Mouse (Mus musculus): Measurements from ENCODE around the gene Smarcc1. TPM values are rescaled to one million over a fixed set of nuclear protein-coding genes. Genes with fewer than 3 reads are reported as not detected.

Gene Smarcc1
- polyA plus RNA-seq, 1 experiment from 2014 or later, result 172 TPM

GRCm38 (mm10) chr9:110272330-110272729, 154.8 kb downstream of the Smarcc1 start:
- Histone ChIP-seq H3K9me3 (no peaks in the 10 kb centered on the region), H3K27me3 (replicated peaks) (no peaks in the 10 kb centered on the region), H3K4me2 (replicated peaks) (no peak overlapping the region), H3K27ac (no peak overlapping the region), H3K4me1 (no peaks in the 10 kb centered on the region), H3K36me3 (no peaks in the 10 kb centered on the region), H3K9ac (no peak overlapping the region), H3K4me3 (no peak overlapping the region)
- 90% methylated on average over 3 of the region's 3 CpGs for WGBS
- ATAC-seq (ENCODE audit: low FRiP score, low read depth), result no peak

DNA sequence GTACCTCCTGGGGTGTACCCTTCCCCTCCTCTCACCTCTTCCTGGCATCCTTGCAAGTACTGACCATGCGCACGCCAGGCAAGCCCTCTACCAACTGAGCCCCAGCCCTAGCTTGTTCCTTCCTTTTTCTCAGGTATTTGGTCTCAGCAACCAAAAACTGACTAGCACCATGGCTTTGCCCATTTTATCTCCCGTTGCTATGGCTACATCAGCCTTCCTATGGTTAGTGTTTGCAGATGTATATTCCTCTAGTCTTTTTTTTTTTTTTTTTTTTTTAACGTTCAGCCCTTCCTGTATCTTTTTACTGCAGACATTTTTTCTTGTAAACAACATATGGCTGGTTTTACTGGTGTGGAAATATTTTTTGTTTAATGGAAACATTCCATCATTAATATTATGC, 156.0 kb downstream of the Smarcc1 start:
- Histone ChIP-seq H3K9ac (no peak overlapping the region), H3K4me1 (no peaks in the 10 kb centered on the region), H3K27ac (no peak overlapping the region), H3K9me3 (no peaks in the 10 kb centered on the region), H3K27me3 (replicated peaks) (no peaks in the 10 kb centered on the region), H3K36me3 (no peaks in the 10 kb centered on the region), H3K4me3 (no peak overlapping the region), H3K4me2 (replicated peaks) (no peak overlapping the region)
- WGBS, result 90% methylated on average over 4 of the region's 4 CpGs
- ATAC-seq (ENCODE audit: low FRiP score, low read depth), result no peak

DNA sequence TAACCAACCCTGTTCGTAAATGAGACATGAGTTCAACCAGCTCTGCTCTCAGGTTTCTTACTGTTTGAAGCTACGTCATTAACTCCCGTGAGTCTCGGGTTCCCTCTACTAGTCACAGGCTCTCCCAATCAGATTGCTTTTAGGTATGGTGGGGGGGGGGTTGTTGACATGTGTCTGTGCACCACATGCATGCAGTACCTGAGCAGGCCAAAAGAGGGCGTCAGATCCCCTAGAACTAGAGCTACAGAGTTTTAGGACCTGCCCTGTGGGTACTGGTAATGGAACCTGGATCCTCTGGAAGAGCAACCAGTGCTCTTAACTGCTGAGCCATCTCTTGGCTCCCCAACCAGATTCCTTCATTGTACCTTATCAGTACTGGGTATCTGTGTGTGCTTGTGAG, 158.4 kb downstream of the Smarcc1 start:
- Histone ChIP-seq H3K36me3 (no peaks in the 10 kb centered on the region), H3K4me2 (replicated peaks) (no peak overlapping the region), H3K4me1 (no peaks in the 10 kb centered on the region), H3K27me3 (replicated peaks) (no peaks in the 10 kb centered on the region), H3K4me3 (no peak overlapping the region), H3K9ac (no peak overlapping the region), H3K9me3 (no peaks in the 10 kb centered on the region), H3K27ac (no peak overlapping the region)
- ATAC-seq (ENCODE audit: low FRiP score, low read depth), result no peak
- 70% methylated on average over 5 of the region's 5 CpGs for WGBS

DNA sequence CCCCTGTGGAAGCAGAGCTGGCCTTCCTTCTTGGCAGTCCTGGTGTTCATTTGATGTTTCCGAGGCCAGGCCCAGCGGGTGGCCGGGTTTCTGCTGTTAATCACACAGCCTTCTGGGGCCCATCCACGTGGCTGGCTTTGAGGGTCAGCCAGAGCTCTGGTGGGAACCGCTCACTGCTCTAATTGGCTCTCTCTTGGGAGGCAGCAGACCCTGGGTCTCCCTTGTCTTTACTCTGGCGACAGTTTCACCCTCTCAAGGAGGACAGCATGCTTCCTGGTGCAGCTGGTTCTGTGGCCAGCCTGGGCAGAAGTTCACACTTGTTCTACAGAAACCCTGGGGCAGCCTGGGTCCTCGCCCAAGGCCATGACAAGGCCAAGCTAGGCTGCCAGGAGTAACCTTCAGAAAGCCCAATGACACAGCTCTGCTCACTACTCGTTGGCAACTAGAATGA, 159.9 kb downstream of the Smarcc1 start:
- Histone ChIP-seq H3K4me2 (replicated peaks) (no peak overlapping the region), H3K27ac (no peak overlapping the region), H3K9me3 (no peaks in the 10 kb centered on the region), H3K27me3 (replicated peaks) (no peaks in the 10 kb centered on the region), H3K4me1 (no peaks in the 10 kb centered on the region), H3K36me3 (no peaks in the 10 kb centered on the region), H3K9ac (no peak overlapping the region), H3K4me3 (no peak overlapping the region)
- no peak for ATAC-seq (ENCODE audit: low FRiP score, low read depth)
- WGBS, result 64% methylated on average over 8 of the region's 8 CpGs

DNA sequence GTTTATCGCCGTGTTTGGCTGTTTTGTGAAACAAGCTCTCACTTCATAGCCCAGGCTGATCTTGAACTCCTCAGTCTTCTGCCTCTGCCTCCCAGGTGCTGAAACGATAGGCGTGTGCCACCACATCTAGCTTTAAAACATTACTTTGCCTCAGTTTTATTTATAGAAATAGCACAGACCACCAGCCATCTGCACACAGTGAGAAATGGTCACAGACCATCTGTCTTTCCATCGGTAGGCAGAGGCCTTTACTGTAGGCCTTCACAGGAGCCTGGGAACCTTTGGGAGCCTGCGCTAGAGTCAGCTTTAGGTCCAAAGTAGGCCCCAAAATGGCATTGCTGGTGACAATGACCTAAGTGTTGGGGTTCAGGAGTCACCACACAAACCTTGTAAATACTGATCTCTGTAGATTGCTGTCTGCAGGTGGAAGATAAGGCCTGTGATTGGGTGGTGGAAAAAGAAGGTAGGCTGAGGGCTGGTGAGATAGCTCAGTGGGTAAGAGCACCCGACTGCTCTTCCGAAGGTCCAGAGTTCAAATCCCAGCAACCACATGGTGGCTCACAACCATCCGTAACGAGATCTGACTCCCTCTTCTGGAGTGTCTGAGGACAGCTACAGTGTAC, 166.7 kb downstream of the Smarcc1 start:
- no peaks in the 10 kb centered on the region for H3K27me3 ChIP-seq (replicated peaks)
- H3K9me3 ChIP-seq, result no peaks in the 10 kb centered on the region
- no peak overlapping the region for H3K27ac ChIP-seq
- no peak for ATAC-seq (ENCODE audit: low FRiP score, low read depth)
- H3K9ac ChIP-seq, result no peak overlapping the region
- no peak overlapping the region for H3K4me2 ChIP-seq (replicated peaks)
- H3K4me1 ChIP-seq, result no peaks in the 10 kb centered on the region
- no peak overlapping the region for H3K4me3 ChIP-seq
- 93% methylated on average over 10 of the region's 10 CpGs for WGBS
- no peaks in the 10 kb centered on the region for H3K36me3 ChIP-seq

GRCm38 (mm10) chr9:110287321-110287924, 169.9 kb downstream of the Smarcc1 start:
- no peak for ATAC-seq (ENCODE audit: low FRiP score, low read depth)
- H3K4me3 ChIP-seq, result no peak overlapping the region
- H3K36me3 ChIP-seq, result no peaks in the 10 kb centered on the region
- WGBS, result 81% methylated on average over 7 of the region's 7 CpGs
- H3K4me1 ChIP-seq, result no peaks in the 10 kb centered on the region
- H3K27ac ChIP-seq, result no peak overlapping the region
- no peaks in the 10 kb centered on the region for H3K27me3 ChIP-seq (replicated peaks)
- H3K9ac ChIP-seq, result no peak overlapping the region
- H3K9me3 ChIP-seq, result no peaks in the 10 kb centered on the region
- H3K4me2 ChIP-seq (replicated peaks), result no peak overlapping the region

Small RNA genes within 50 kb of the gene (microRNA-seq; reads per million reads assigned to microRNA genes)
- gene Mir6236, result 114 reads per million, percentile 54 among the genes with 10 or more reads in this experiment

Other genes with a start within 250 kb of the Smarcc1 start
- gene Cdc25a, start 242.1 kb upstream of the Smarcc1 start, polyA plus RNA-seq (2016; fragmentation: Nextera tagmentation; extraction: Ambion mirVana), result 33.9 and 36.3 TPM in 2 replicates
- 141 and 161 TPM in 2 replicates for gene Map4, start 186.2 kb upstream of the Smarcc1 start, polyA plus RNA-seq (2016; fragmentation: Nextera tagmentation; extraction: Ambion mirVana)
- gene Dhx30, start 122 bp downstream of the Smarcc1 start, polyA plus RNA-seq (2016; fragmentation: Nextera tagmentation; extraction: Ambion mirVana), result 200 and 203 TPM in 2 replicates
- gene Cspg5, start 126.1 kb downstream of the Smarcc1 start, polyA plus RNA-seq (2016; fragmentation: Nextera tagmentation; extraction: Ambion mirVana), result 36.2 and 42.6 TPM in 2 replicates
- gene Elp6, start 187.5 kb downstream of the Smarcc1 start, polyA plus RNA-seq (2016; fragmentation: Nextera tagmentation; extraction: Ambion mirVana), result 39.9 and 41.2 TPM in 2 replicates
- 40.1 and 43.5 TPM in 2 replicates for gene Scap, start 215.6 kb downstream of the Smarcc1 start, polyA plus RNA-seq (2016; fragmentation: Nextera tagmentation; extraction: Ambion mirVana)